Mouse (Mus musculus): ENCODE measurements around the gene Prss23. TPM values are rescaled to one million over a fixed set of nuclear protein-coding genes. Genes with fewer than 3 reads are reported as not detected.

Gene Prss23
- polyA plus RNA-seq, 1 experiment from 2014 or later = 37.0 TPM

- no peak overlapping the region for H3K9ac ChIP-seq
- ATAC-seq (ENCODE audit: insufficient read depth) (no peak), DNase-seq (no peak)
- H3K36me3 ChIP-seq (ENCODE audit: insufficient read depth) = no peaks in the 10 kb centered on the region
- peaks cover 3% of the 10 kb centered on the region; the same call in 1 of the 2 replicates for H3K4me1 ChIP-seq (ENCODE audit: insufficient read depth)
- 78% methylated on average over 4 of the region's 4 CpGs for WGBS
- TF ChIP-seq CTCF (IDR thresholded peaks at IDR 0.05; ENCODE audit: low read depth) = no peak
- H3K27me3 ChIP-seq (ENCODE audit: insufficient read depth, low read length) = no peaks in the 10 kb centered on the region
- H3K9me3 ChIP-seq (ENCODE audit: low read depth, low read length) = no peaks in the 10 kb centered on the region
- no peak overlapping the region for H3K4me2 ChIP-seq
- no peak overlapping the region for H3K27ac ChIP-seq (ENCODE audit: low read depth)
- no peak overlapping the region for H3K4me3 ChIP-seq (ENCODE audit: low read depth, low read length)
Measured at GRCm38 (mm10) chr7:89559105-89559504, 32.1 kb upstream of the Prss23 start.

- Histone ChIP-seq H3K4me2 (no peak overlapping the region), H3K9me3 (ENCODE audit: low read depth, low read length) (no peaks in the 10 kb centered on the region), H3K4me1 (ENCODE audit: insufficient read depth) (peaks cover 4% of the 10 kb centered on the region; the same call in 1 of the 2 replicates), H3K9ac (no peak overlapping the region), H3K27me3 (ENCODE audit: insufficient read depth, low read length) (no peaks in the 10 kb centered on the region), H3K4me3 (ENCODE audit: low read depth, low read length) (no peak overlapping the region), H3K27ac (ENCODE audit: low read depth) (no peak overlapping the region), H3K36me3 (ENCODE audit: insufficient read depth) (no peaks in the 10 kb centered on the region)
- WGBS = 83% methylated on average over 11 of the region's 11 CpGs
- ATAC-seq (ENCODE audit: insufficient read depth) (no peak), DNase-seq (peak; percentile 8)
- no peak for TF ChIP-seq CTCF (IDR thresholded peaks at IDR 0.05; ENCODE audit: low read depth)
Measured at GRCm38 (mm10) chr7:89558446-89559039, 31.6 kb upstream of the Prss23 start.

GRCm38 (mm10) chr7:89557056-89557455 lies 30.1 kb upstream of the Prss23 start:
- H3K27me3 ChIP-seq (ENCODE audit: insufficient read depth, low read length) = no peaks in the 10 kb centered on the region
- WGBS = 82% methylated on average over 5 of the region's 5 CpGs
- H3K4me1 ChIP-seq (ENCODE audit: insufficient read depth) = peaks cover 4% of the 10 kb centered on the region; the same call in 1 of the 2 replicates
- H3K4me3 ChIP-seq (ENCODE audit: low read depth, low read length) = no peak overlapping the region
- no peak overlapping the region for H3K4me2 ChIP-seq
- no peaks in the 10 kb centered on the region for H3K36me3 ChIP-seq (ENCODE audit: insufficient read depth)
- no peak for TF ChIP-seq CTCF (IDR thresholded peaks at IDR 0.05; ENCODE audit: low read depth)
- H3K27ac ChIP-seq (ENCODE audit: low read depth) = no peak overlapping the region
- no peak overlapping the region for H3K9ac ChIP-seq
- no peak for ATAC-seq (ENCODE audit: insufficient read depth)
- no peak for DNase-seq
- H3K9me3 ChIP-seq (ENCODE audit: low read depth, low read length) = no peaks in the 10 kb centered on the region

GRCm38 (mm10) chr7:89556652-89557051 lies 29.7 kb upstream of the Prss23 start:
- H3K27me3 ChIP-seq (ENCODE audit: insufficient read depth, low read length) = no peaks in the 10 kb centered on the region
- 57% methylated on average over 4 of the region's 4 CpGs for WGBS
- ATAC-seq (ENCODE audit: insufficient read depth) = no peak

GRCm38 (mm10) chr7:89555170-89555569 lies 28.2 kb upstream of the Prss23 start:
- H3K4me1 ChIP-seq (ENCODE audit: insufficient read depth) = peaks cover 4% of the 10 kb centered on the region; the same call in 1 of the 2 replicates
- H3K9me3 ChIP-seq (ENCODE audit: low read depth, low read length) = no peaks in the 10 kb centered on the region
- no peak overlapping the region for H3K4me2 ChIP-seq
- no peak for DNase-seq
- WGBS = 45% methylated on average over 4 of the region's 4 CpGs
- H3K36me3 ChIP-seq (ENCODE audit: insufficient read depth) = no peaks in the 10 kb centered on the region
- no peak overlapping the region for H3K27ac ChIP-seq (ENCODE audit: low read depth)
- no peak for TF ChIP-seq CTCF (IDR thresholded peaks at IDR 0.05; ENCODE audit: low read depth)
- H3K9ac ChIP-seq = no peak overlapping the region
- H3K27me3 ChIP-seq (ENCODE audit: insufficient read depth, low read length) = no peaks in the 10 kb centered on the region
- no peak overlapping the region for H3K4me3 ChIP-seq (ENCODE audit: low read depth, low read length)
- ATAC-seq (ENCODE audit: insufficient read depth) = peak; percentile 89

More at GRCm38 (mm10) chr7:89556652-89557051, 29.7 kb upstream of the Prss23 start:
- Histone ChIP-seq H3K27ac (ENCODE audit: low read depth) (no peak overlapping the region), H3K4me2 (no peak overlapping the region), H3K4me3 (ENCODE audit: low read depth, low read length) (no peak overlapping the region), H3K9me3 (ENCODE audit: low read depth, low read length) (no peaks in the 10 kb centered on the region), H3K9ac (no peak overlapping the region), H3K36me3 (ENCODE audit: insufficient read depth) (no peaks in the 10 kb centered on the region), H3K4me1 (ENCODE audit: insufficient read depth) (peaks cover 4% of the 10 kb centered on the region; the same call in 1 of the 2 replicates)
- TF ChIP-seq CTCF (IDR thresholded peaks at IDR 0.05; ENCODE audit: low read depth) = no peak
- no peak for DNase-seq

GRCm38 (mm10) chr7:89554068-89554467 lies 27.1 kb upstream of the Prss23 start:
- ATAC-seq (ENCODE audit: insufficient read depth) = no peak
- no peak for TF ChIP-seq CTCF (IDR thresholded peaks at IDR 0.05; ENCODE audit: low read depth)
- Histone ChIP-seq H3K9me3 (ENCODE audit: low read depth, low read length) (no peaks in the 10 kb centered on the region), H3K27ac (ENCODE audit: low read depth) (no peak overlapping the region), H3K4me3 (ENCODE audit: low read depth, low read length) (no peak overlapping the region), H3K9ac (no peak overlapping the region), H3K36me3 (ENCODE audit: insufficient read depth) (no peaks in the 10 kb centered on the region), H3K27me3 (ENCODE audit: insufficient read depth, low read length) (no peaks in the 10 kb centered on the region), H3K4me1 (ENCODE audit: insufficient read depth) (peaks cover 4% of the 10 kb centered on the region; the same call in 1 of the 2 replicates), H3K4me2 (no peak overlapping the region)
- DNase-seq = no peak
- 31% methylated on average over 1 of the region's 1 CpGs for WGBS

- TF ChIP-seq CTCF (IDR thresholded peaks at IDR 0.05; ENCODE audit: low read depth) = no peak
Measured at GRCm38 (mm10) chr7:89540976-89541375, 14.0 kb upstream of the Prss23 start.

More at GRCm38 (mm10) chr7:89540976-89541375, 14.0 kb upstream of the Prss23 start:
- no peaks in the 10 kb centered on the region for H3K9me3 ChIP-seq (ENCODE audit: low read depth, low read length)
- WGBS = 82% methylated on average over 2 of the region's 2 CpGs
- H3K4me3 ChIP-seq (ENCODE audit: low read depth, low read length) = no peak overlapping the region
- H3K27me3 ChIP-seq (ENCODE audit: insufficient read depth, low read length) = no peaks in the 10 kb centered on the region
- H3K9ac ChIP-seq = no peak overlapping the region
- DNase-seq (no peak), ATAC-seq (ENCODE audit: insufficient read depth) (no peak)
- H3K4me1 ChIP-seq (ENCODE audit: insufficient read depth) = no peaks in the 10 kb centered on the region
- H3K27ac ChIP-seq (ENCODE audit: low read depth) = no peak overlapping the region
- H3K36me3 ChIP-seq (ENCODE audit: insufficient read depth) = no peaks in the 10 kb centered on the region
- no peak overlapping the region for H3K4me2 ChIP-seq

Data from lung, embryonic 14.5 days (tissue).